In genomic region chr10:75589129-75589528, GRCm38 (mm10) we compare ENCODE assay signal across 7 mouse cellular contexts. TPM values are rescaled to one million over a fixed set of nuclear protein-coding genes. Genes with fewer than 3 reads are reported as not detected.
DNase-seq lines count a peak whose midpoint lies in the region; ATAC-seq lines count a peak whose summit lies in the region.

TSS of gene Ggt5 (plus strand) at chr10:75589340.

- no peak within 1 kb of the TSS for H3K9ac ChIP-seq in embryonic facial prominence, embryonic 12.5 days
- peak within 1 kb of the TSS; percentile 66 for H3K9ac ChIP-seq in heart, embryonic 16.5 days (ENCODE audit: low read length)

- H3K4me2 ChIP-seq in embryonic facial prominence, embryonic 12.5 days (replicated peaks) = no peak within 1 kb of the TSS; the same call in 1 of the 2 replicates
- peak within 1 kb of the TSS; percentile 56 for H3K4me2 ChIP-seq in heart, embryonic 16.5 days (ENCODE audit: low read depth, low read length)

- no peaks in the 10 kb centered on the region for H3K9me3 ChIP-seq in embryonic facial prominence, embryonic 12.5 days
- H3K9me3 ChIP-seq in heart, embryonic 16.5 days (replicated peaks; ENCODE audit: control insufficient read depth, low read length) = no peaks in the 10 kb centered on the region

- no peaks in the 10 kb centered on the region for H3K36me3 ChIP-seq in embryonic facial prominence, embryonic 12.5 days
- H3K36me3 ChIP-seq in heart, embryonic 16.5 days (ENCODE audit: control insufficient read depth, insufficient read depth) = no peaks in the 10 kb centered on the region

- peak within 1 kb of the TSS; percentile 46; the same call in 1 of the 2 replicates for H3K27ac ChIP-seq in embryonic facial prominence, embryonic 12.5 days
- H3K27ac ChIP-seq in heart, embryonic 16.5 days (ENCODE audit: low read length) = peak within 1 kb of the TSS; percentile 85

- H3K4me1 ChIP-seq in embryonic facial prominence, embryonic 12.5 days = peaks cover 8% of the 10 kb centered on the region
- H3K4me1 ChIP-seq in heart, embryonic 16.5 days (ENCODE audit: control insufficient read depth, insufficient read depth, low read length) = peaks cover 39% of the 10 kb centered on the region

- 25% methylated on average over 5 of the region's 5 CpGs for WGBS in embryonic facial prominence, embryonic 12.5 days
- WGBS in heart, embryonic 16.5 days = 11% methylated on average over 5 of the region's 5 CpGs

- ATAC-seq in embryonic facial prominence, embryonic 12.5 days (ENCODE audit: insufficient number of reproducible peaks, insufficient read depth, low FRiP score, low TSS enrichment) = no peak
- 0 out of 2 replicates have a peak, but pooled peaks have one; percentile 19 for ATAC-seq in heart, embryonic 16.5 days (replicated peaks; ENCODE audit: extremely low read depth, insufficient read depth, low FRiP score)
- ATAC-seq in megakaryocyte progenitor cell, adult 5-6 weeks (replicated peaks; ENCODE audit: poor library complexity) = peak; percentile 23

- H3K4me3 ChIP-seq in embryonic facial prominence, embryonic 12.5 days = no peak within 1 kb of the TSS
- H3K4me3 ChIP-seq in heart, embryonic 16.5 days (ENCODE audit: low read length) = peak within 1 kb of the TSS; percentile 45

- peaks cover 4% of the 10 kb centered on the region for H3K27me3 ChIP-seq in embryonic facial prominence, embryonic 12.5 days
- peaks cover 2% of the 10 kb centered on the region; the same call in 1 of the 2 replicates for H3K27me3 ChIP-seq in heart, embryonic 16.5 days (ENCODE audit: control insufficient read depth, insufficient read depth, low read length)

- DNase-seq in right cerebral cortex, postnatal 14 days = peak; percentile 36
- DNase-seq in right cerebral cortex, postnatal 25 days = no peak
- DNase-seq in kidney, postnatal 14 days = peak; percentile 82
- DNase-seq in urinary bladder, postnatal 36 days (ENCODE audit: low spot score in 2 of 2) = peak; percentile 55 to 78

RNA-seq across cellular contexts. Expression of gene Ggt5, which starts in this region (rescaled TPM):
- polyA plus RNA-seq in embryonic facial prominence, embryonic 12.5 days (2016; fragmentation: Nextera tagmentation; extraction: Ambion mirVana) = 0.91 and 1.9 TPM in 2 replicates
- polyA plus RNA-seq in heart, embryonic 16.5 days (2015; fragmentation: Nextera tagmentation; extraction: Ambion mirVana) = 9.7 and 11.3 TPM in 2 replicates
- 0.29 and 1.4 TPM in 2 replicates for total RNA-seq in megakaryocyte progenitor cell, adult 5-6 weeks (2015)
- 2.8 and 3.5 TPM in 2 replicates for total RNA-seq in megakaryocyte progenitor cell, adult 5-6 weeks (2017)
